Mouse (Mus musculus) kidney, adult 10 weeks (tissue): ENCODE measurements around the gene Trim41. TPM values are rescaled to one million over a fixed set of nuclear protein-coding genes. Genes with fewer than 3 reads are reported as not detected.

Experiments
- polyA plus RNA-seq: library from polyadenylated mRNA; stranded (reverse); fragments of 350-450 nt; fragmentation: Illumina TruSeq; extraction: RNeasy Lipid Tissue Mini Kit (QIAGEN cat#74804); gene quantifications from one replicate; pipeline ENCODE4 v1.2.3, GENCODE M21; 2014; ENCODE audit warnings: low read depth, low replicate concordance

Gene Trim41
- 8.6 TPM for polyA plus RNA-seq

DNA sequence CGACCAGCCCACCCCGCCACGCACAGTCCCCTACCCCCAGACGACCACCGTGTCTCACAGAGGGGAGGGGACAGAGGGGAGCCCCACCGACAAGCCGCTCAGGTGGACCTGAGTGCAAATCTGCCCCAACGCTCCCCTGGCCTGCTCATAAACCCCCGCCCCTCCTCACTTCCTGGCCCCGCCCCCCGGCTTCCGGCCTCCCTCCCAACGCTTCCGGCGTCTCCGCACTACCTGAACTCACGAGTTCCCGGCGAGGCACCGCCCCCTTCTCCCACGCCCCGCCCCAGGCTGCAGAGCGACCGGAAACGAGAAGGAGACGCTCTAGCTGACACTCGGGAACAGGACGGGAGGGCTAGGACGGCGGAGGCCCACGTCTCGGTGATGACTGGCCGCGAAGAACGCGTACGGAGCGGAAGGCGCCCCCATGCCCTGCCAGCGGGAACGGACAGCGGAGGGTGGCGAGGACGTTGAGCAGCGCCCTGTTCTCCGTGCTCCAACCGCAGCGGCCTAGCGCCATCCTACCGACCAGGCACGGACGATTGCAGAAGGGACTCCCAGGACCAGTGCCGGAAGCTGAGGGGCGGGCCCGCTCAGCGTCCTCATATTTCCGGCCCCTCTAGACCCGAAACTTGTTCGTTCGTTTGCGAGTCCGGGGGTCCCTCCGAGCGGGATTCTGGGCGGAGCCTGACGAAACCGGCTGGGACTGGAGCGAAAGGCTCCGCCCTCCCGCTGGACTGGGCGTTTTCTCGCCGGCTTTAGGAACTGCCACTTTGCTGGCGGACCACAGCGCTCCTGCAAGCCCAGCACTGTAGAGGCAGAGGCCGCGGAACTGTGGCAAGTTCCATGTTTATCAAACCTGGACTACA is at the start of gene Trim41:
Gene Trim41 (minus strand): TSS at position 554 of the 866 bp plus-strand sequence.

DNA sequence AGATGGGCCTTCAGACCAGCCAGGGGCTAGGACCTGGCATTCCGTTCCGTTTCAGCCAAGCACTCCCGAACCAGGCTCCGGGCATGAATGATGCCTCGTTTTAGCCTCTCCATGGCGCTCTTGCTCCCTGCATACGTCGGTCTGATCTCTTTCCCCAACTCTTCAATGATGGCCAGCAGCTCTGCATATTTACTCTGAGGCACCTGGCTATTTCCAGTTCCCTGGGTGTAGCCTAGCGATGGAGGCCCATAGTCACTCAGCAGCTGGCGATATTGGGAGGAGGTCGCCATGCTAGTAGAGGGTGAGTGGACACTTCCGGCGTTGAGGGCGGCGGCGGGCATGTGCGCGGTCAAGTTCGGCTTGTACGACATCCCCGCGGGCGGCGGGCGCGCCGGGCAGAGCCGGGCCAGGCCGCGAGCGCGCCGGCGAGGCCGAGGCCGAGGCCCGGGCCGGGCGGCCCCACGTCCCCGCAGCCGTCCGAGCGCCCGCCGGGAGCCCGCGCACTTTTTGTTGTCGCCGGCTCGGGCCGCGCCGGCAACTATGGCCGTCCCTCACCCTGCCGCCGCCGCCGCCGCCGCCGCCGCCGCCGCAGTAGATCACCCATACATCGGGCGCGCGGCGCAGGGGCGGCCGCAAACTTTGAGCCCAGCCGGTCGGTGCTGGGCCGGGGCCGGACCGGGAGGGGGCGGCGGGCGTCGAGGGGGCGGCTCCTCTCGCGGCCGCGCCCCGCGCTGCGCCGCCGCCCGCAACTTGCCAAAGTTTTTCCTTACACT is 9.0 kb upstream of the Trim41 start, which contains the start of the genes Trim7 and Gm12184:
Gene Trim7 (plus strand): TSS at position 162 of the 773 bp plus-strand sequence.
Gene Gm12184 (minus strand): TSS at position 677 of the 773 bp plus-strand sequence.

DNA sequence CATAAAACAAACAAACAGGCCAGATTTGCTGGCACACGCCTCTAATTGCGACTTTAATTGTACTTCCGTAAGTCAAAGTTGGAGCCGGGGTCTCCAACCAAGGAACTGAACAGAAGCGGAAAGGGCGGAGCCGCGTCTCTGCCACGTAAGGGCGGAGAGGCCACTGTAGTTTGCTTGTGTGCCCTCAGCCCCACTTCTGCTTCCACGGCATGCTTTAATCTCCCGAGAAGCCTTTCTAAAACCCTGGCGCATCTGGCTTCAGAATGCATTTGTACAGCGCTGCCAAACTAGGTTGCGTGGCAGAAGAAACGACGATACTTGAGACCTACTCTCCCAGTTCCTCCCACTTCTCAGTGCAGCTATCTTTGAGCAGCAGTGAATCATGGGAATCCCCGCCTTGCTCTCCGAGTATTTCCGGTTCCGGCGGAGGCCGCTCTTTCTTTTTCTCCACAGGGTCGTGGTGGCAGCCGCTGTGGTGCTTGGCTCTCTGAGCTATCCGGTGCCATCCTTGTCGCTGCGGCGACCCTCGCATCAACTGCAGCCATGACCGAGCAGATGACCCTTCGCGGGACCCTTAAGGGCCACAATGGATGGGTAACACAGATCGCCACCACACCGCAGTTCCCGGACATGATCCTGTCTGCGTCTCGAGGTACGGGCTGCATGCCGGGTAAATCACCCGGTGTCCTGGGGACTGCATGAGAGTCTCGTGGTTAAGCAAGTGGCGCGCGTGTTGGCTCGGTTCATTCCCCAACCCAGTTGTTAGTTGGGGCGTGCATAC is 17.0 kb downstream of the Trim41 start, which contains the start of gene Rack1:
Gene Rack1 (plus strand): TSS at position 412 of the 781 bp plus-strand sequence.

Other genes with a start within 250 kb of the Trim41 start
- 60.1 TPM for gene Rack1, start 17.0 kb downstream of the Trim41 start, polyA plus RNA-seq
- gene Trim7, start 8.8 kb upstream of the Trim41 start, polyA plus RNA-seq, result 26.4 TPM
- gene Gm12184, start 9.3 kb upstream of the Trim41 start, polyA plus RNA-seq, result 1.8 TPM
- 81.7 TPM for gene Irgm1, start 54.3 kb upstream of the Trim41 start, polyA plus RNA-seq
- 0.97 TPM for gene Gm5431, start 84.9 kb upstream of the Trim41 start, polyA plus RNA-seq
- gene Psme2b, start 128.8 kb upstream of the Trim41 start, polyA plus RNA-seq, result 2.3 TPM
- 0.49 TPM for gene Olfr56, start 161.5 kb upstream of the Trim41 start, polyA plus RNA-seq
- 2.4 TPM for gene 9930111J21Rik1, start 162.0 kb upstream of the Trim41 start, polyA plus RNA-seq
- 0.49 TPM for gene Gm12185, start 174.9 kb upstream of the Trim41 start, polyA plus RNA-seq
- gene Tgtp1, start 176.8 kb upstream of the Trim41 start, polyA plus RNA-seq, result 20.9 TPM
- 12.1 TPM for gene 9930111J21Rik2, start 233.9 kb upstream of the Trim41 start, polyA plus RNA-seq
- 15.1 TPM for gene Tgtp2, start 246.9 kb upstream of the Trim41 start, polyA plus RNA-seq